Mouse (Mus musculus) adrenal gland, adult 2 months (tissue): ENCODE data around the gene Cenpi. TPM values are rescaled to one million over a fixed set of nuclear protein-coding genes. Genes with fewer than 3 reads are reported as not detected.
"Not testable (repeated sequence)": the region's sequence is repeated elsewhere in the genome, so short reads cannot be mapped to it uniquely, and the experiment has no call there.

Experiments used
- DNase-seq: peaks from one replicate; pipeline ENCODE4 v3.0.0; 2021
- long read RNA-seq: library from polyadenylated mRNA; stranded (forward); transcript quantifications from one replicate; pipeline ENCODE4 v2.0.0, GENCODE M21; 2021
- polyA plus RNA-seq: library from polyadenylated mRNA; depleted of rRNA; stranded (reverse); fragments of >200 nt; gene quantifications from 2 replicates; pipeline ENCODE4 v1.2.3, GENCODE M21; 2012; rRNA removed
- total RNA-seq, 2 experiments: library from RNA; stranded (reverse); gene quantifications; 2 replicates each; pipeline ENCODE4 v1.2.3; 2021

Cenpi gene
- total RNA-seq (1 to 10 TPM; 2.2 to 3.5 TPM), polyA plus RNA-seq (0.25 TPM in 2 replicates)
- long read RNA-seq, partial matches to known transcripts: 0 of 2 reads
- long read RNA-seq, other reads (novel, unspliced or antisense): 0 of 2 reads

DNA sequence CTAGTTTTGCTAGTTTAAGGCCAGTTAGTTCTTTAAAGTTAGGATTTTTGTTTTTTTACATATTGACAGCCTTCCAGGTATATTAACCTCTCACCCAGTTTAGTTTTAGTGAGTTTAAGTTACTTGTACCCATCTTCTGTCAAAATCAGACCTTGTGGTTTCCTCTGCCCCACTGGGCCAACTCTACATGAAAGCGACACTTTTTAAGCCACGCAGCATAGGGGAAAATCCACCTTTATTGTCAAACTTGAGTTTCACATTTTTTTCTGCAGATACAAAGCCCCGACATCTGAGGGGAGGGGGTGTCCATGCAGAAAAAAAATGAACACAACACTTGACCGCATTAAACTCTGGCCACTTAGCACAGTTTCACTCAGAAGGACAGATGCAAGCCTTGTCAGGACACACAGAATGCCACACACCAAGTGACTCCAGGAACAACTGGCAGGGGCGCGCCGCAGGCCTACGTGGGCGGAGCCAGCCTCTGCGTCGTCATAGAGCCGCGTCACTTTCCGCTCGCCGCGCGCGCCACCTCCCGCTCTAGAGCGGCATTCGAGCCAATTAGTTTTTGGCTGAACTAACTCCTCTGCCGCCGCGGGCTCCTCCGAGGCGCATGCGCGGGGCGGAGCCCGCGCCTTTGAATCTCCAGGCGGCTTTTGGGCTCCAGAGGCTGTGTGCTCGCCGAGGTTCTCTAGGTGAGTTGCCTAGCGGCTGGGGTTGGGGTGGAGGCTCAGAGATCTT is at the start of gene Cenpi:
TSS of gene Cenpi (plus strand) at position 551 of the 741 bp plus-strand sequence.
- peak; percentile 92 for DNase-seq

GRCm38 (mm10) chrX:134261191-134261590 is 46.7 kb upstream of the Cenpi start:
- peak; percentile 45 for DNase-seq

- no peak for DNase-seq
Observed at GRCm38 (mm10) chrX:134262129-134262528, 45.8 kb upstream of the Cenpi start.

GRCm38 (mm10) chrX:134275715-134276114 is 32.2 kb upstream of the Cenpi start:
- peak; percentile 64 for DNase-seq

GRCm38 (mm10) chrX:134276275-134277160 is 31.4 kb upstream of the Cenpi start, which contains the start of gene Trmt2b:
Gene Trmt2b, minus strand, starts transcription at chrX:134276984.
- peak; percentile 86 for DNase-seq

DNA sequence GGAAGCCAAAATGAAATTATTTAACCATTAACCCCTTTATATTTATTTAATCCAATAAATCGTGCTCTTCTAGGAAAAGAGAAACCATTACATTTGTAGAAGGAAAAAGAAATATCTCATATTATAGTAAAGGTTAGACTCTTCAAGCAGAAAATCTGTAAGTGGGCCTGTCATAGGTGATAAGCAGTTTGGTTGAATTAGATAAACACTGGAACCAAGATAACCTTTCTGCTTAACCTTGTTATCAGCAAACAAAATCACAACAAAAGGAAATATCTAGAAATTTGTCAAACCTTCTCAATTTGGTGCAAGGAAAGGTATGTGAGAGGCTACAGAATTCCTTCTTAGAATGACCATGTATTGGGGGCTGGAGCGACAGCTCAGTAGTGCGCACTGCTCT is 27.4 kb upstream of the Cenpi start:
- DNase-seq: no peak

DNA sequence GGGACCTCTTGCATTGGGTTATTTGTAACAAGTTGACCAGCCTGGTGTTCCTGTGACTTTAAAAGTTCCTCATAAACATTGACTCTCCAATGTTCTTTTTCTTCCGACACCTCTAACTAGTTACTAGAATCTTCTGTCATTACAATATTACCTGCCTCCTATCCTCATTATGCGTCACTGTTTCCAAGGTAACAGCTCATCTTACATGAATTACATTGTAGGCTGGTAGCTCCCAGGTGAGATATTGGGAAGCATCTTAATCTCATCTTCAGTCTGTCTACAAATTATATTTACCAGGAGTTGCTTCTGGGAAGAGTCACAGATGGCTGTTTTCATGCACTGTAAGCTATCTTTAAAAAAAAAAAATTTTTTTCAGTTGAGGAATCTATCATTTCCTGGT is 22.8 kb upstream of the Cenpi start:
- no peak for DNase-seq

DNA sequence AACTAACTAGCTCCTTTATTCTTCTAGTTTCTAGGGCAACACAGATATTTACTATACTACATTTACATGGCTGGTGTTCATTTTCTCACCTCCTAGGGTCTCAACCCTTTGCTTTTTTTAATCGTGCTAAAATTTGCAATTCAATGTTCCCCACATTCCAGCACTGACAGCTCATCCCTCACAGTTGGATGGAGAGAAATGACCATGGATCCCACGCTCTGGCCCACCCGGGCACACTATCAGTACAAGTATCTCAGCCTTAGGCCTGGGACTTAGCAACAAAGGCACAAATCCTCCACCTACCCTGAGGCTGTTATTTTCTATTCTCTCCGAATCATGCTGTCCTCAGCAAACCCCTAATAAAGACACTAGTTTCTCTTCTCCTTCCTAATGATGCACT is 22.1 kb upstream of the Cenpi start:
- no peak for DNase-seq

- no peak for DNase-seq
Observed at GRCm38 (mm10) chrX:134287305-134287704, 20.6 kb upstream of the Cenpi start.

DNA sequence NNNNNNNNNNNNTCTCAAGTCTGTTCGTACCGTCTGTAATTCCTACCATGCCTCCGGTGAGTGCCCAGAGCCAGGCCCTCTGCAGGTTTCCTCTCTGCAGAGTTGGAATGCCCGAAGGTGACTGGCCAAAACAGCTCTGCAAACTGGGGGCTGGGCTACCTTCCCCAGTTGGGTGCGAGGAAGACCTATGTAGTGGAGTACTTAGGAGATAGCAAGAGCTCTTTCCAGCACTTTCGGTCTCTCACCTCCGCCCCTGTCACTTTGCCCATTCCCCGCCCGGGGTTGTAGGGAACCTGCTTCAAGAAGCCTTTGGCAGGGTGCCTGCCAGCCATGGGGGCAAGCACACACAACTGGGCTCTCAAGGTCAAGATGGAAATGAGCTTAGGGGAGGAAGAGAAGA is 11.6 kb upstream of the Cenpi start:
- DNase-seq: peak; percentile 53

DNA sequence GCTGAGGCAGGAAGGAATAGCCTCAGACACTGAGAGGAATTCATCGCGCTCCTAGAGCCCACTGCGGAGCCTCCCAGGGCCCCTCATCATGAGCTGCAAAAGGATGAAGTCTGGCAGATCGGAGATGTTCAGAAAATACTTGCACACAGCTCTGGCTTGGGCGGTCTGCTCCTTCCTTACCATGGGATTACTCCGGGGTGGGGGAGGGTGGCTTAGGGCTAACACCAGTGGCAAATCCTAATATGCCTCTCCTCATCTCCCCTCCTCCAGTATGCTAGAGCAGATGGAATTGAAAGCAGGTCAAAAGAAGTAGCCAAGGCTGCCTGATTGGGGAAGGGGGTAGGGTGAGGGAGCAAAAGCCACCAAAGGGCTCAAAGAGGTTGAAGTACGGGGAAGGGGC is 11.1 kb upstream of the Cenpi start:
- no peak for DNase-seq

- DNase-seq: no peak
Observed at GRCm38 (mm10) chrX:134297195-134297594, 10.7 kb upstream of the Cenpi start.

GRCm38 (mm10) chrX:134300219-134300618 is 7.7 kb upstream of the Cenpi start:
- DNase-seq: no peak

- DNase-seq: no peak
Observed at GRCm38 (mm10) chrX:134303287-134303686, 4.6 kb upstream of the Cenpi start.

- no peak for DNase-seq
Observed at GRCm38 (mm10) chrX:134308275-134308634, 371 bp downstream of the Cenpi start.

- DNase-seq: not testable (repeated sequence)
Observed at GRCm38 (mm10) chrX:134311193-134311592, 3.3 kb downstream of the Cenpi start.

GRCm38 (mm10) chrX:134319153-134319932 is 11.5 kb downstream of the Cenpi start:
- peak; percentile 11 for DNase-seq

DNA sequence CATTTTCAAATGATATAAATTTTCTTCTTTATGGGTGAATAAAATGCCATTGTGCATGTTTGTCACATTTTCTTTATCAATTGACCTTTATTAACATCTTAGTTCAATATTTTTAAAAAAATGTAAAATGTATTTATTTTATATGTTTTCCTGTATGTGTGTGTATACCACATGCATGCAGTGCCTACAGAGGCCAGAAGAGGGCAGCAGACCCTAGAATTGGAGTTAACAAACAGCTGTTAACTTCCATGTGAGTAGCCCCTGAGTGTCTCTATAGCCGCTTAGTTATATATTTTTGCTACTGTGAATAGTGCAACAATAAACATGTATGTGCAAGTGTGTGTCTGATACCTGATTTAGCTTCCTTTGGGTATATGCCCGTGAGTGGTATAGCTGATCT is 25.4 kb downstream of the Cenpi start:
- no peak for DNase-seq

GRCm38 (mm10) chrX:134342735-134343134 is 34.9 kb downstream of the Cenpi start:
- DNase-seq: no peak

- DNase-seq: no peak
Observed at GRCm38 (mm10) chrX:134350205-134350604, 42.3 kb downstream of the Cenpi start.

DNA sequence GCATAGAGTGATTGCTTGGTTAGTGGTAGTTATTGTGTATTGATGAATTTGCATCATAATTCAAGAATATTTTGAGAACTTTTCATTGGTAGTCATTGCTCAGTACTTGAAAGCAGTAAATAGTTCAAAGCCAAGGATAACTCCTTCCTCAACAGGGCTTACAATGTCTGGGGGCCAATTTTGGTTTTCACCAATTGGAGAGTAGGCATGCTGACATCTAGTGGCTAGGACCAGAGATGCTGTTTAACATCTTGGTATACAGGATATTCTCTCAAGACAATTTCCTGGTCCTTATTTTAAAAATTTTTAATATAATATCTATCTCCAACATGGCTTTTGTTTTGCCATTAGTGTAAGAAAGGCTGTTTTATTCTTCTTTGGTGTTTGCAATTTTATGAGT is 46.0 kb downstream of the Cenpi start:
- DNase-seq: no peak

DNA sequence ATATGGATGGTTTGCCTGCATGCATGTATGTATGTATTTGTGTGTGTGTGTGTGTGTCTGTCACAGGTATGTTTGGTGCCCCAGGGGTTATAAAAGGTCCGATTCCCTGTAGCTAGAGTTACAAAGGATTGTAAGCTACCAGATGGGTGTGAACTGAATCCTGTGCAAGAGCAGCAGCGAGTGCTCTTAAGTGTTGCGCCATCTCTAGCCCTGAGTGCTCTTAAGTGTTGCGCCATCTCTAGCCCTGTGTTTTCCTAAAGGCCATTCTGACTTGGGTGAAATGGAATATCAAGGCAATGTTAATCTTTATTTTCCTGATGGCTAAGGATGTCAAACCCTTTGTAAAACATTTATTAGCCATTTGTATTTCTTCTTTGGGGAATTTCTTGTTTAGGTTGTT is 51.5 kb downstream of the Cenpi start:
- DNase-seq: peak; percentile 21
